Mouse (Mus musculus) liver (tissue): Measurements from ENCODE around the gene 1700020N01Rik.

Source experiments
- DNase-seq: peaks from one replicate; pipeline ENCODE4 v3.0.0-alpha.2; 2020; ENCODE audit warnings: mixed read lengths

The 1700020N01Rik gene

GRCm38 (mm10) chr10:21605011-21605571 is 12.1 kb downstream of the 1700020N01Rik start:
- DNase-seq: peak; percentile 59

GRCm38 (mm10) chr10:21605601-21606000 is 12.7 kb downstream of the 1700020N01Rik start:
- no peak for DNase-seq

GRCm38 (mm10) chr10:21606931-21607330 is 14.0 kb downstream of the 1700020N01Rik start:
- DNase-seq: no peak

DNA sequence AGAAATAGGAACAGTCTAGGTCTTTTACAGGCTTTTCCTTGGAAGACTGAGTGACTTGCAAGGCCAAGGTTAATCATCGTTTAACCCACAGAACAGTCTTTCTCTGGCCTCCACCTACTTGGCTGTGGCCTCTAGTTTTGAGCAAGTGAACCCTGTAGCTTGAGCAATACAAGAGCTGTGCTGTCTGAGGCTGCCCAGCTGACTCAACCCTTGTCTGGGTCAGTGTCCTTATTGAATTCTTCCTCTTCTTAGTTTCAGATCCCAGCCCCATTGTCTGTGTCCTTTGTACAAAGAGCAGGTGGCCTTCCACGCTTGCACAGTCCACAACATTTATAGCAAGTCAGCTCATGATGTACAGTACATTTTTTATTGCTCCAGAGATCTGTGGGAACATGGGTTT is 16.6 kb downstream of the 1700020N01Rik start:
- no peak for DNase-seq

DNA sequence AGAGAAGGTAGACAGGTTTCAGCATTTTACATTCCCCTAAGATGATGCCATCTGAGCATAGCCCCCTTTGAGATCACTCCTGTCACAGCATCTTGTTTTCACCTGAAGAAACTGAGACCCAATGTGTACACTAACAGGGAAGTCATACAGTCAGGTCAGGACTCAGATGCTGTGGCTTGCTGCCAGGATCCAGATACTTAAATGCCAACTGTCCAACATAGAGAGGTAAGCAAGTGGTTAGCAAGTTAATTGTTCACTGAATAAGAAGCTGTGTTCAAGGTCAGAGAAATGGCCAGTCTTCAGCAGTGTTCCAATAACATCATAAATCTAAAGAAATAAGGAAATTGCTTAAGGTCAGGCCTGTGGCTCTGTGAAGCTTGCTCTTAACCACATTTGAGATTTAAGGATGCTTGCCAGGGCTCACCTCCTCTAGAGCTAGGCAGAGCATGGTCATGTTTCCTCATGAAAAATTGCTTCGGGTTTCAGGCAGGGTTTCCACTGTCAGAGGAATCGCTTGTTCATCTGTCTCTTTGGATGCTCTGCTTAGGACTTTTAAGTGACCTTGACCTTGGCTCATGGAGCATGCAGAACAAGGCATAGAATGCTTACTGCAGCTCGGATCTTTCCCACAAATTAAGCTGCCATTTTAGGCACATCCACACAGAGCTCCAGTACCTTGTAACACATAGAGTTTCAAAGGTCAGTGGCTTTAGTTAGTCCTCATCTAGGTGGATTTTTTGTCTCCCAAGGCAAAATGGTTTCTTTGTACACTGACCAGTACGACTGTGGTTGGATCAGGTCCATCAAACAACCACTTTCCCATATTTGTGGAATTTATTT is 20.3 kb downstream of the 1700020N01Rik start:
- DNase-seq: no peak

GRCm38 (mm10) chr10:21614520-21614919 is 21.6 kb downstream of the 1700020N01Rik start:
- no peak for DNase-seq

DNA sequence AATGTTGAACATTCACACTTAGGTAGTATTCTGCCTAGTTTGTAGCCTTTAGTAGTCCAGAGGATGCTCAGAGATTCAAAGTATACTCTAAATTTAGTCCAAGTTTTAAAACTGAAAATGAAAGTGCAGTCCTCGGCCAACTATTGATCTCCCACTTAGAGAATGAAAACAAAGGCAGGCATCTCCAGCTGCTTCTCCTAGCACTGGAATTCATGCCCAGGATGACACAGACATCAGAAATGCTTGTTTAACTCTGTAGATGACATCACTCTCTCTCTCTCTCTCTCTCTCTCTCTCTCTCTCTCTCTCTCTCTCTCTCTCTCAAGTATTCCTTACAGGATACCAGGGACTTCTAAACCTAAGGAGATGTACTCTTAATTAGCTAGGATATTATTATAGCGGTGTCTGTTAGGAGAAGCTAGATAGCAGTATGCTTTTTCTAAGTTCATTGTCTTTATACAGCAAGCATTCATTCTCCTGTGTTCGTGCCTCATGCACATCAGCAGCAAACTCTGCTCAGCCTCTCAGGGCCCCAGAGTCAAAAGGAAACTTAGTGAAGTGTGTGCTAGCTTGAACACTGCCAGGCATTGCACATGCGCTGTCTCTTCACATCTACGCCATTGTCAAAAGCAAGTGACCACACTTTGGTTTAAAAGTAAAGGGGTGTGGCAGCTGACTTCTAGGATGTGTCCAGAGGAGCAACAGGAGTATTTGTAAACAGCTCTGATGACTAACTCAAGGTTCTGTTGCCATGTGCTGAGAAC is 26.0 kb downstream of the 1700020N01Rik start:
- DNase-seq: no peak

DNA sequence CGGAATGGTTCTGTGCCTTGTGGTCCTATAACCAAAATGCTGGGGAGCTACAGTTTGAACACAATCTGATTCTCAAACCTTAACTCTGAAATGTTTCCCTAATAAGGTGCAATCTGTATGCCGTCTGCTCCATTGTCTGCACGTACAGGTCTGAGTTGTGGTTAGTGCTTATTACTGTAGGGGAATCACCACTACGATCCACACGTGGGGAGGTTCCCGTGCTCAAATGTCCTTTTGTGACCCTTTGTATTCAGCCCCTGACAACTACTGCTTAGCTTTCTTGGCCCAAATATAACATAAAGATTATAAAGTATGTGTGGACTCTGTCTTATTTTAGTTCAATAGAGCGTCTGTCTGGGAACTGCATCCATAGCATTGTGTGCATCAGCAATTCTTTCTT is 29.1 kb downstream of the 1700020N01Rik start:
- no peak for DNase-seq

GRCm38 (mm10) chr10:21628555-21628954 is 35.6 kb downstream of the 1700020N01Rik start:
- DNase-seq: no peak

DNA sequence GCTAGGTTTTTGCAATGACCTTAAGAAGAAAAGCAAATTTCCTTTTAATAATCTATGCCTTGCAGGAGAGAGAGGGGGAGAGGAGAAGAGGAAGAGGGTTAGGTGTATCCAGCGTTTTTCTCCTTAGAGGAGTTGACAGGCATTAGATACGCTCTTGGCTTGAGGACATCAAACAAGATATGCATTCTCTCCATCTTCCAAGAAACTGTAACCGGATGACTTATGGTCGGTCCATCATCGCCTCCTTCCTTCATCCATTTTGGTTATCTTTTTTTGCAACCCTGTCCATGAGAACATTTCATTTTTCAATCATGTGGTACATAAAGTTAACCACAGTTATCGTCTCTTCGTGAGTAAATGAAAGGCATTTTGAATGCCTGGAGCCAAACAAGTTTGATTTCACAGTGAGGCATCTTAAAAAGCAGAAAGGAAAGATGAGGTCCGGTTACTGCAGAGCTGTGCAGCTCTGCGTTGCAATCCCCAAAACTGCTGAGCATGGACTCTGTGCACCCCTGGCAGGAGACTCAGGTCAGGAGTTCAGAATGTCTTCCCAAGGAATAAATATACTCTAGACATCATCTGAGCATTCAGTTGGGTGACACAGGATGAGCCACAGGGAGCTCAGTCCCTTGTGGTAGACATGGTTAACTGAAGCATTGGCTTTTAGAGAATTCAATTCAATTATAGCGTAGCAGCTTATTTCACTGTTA is 36.2 kb downstream of the 1700020N01Rik start:
- DNase-seq: no peak

DNA sequence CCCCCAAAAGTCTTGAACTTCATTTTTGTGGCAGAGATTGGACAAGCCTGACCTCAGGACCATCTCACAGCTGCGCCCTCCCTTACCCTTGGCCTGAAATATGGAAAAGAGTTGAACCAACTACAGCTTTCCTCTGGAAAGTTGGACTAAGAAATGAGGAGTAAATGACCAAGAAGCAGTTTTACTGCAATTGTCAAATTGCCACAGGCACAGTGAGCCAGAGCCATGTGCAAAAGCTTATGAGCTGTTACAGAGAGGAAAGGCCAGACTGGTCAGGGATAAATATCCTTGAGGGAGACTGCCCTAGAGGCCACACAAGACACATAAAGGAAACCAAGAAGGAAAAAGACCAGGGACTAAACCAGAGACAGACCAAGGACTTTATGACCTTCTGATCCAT is 38.5 kb downstream of the 1700020N01Rik start:
- DNase-seq: no peak

DNA sequence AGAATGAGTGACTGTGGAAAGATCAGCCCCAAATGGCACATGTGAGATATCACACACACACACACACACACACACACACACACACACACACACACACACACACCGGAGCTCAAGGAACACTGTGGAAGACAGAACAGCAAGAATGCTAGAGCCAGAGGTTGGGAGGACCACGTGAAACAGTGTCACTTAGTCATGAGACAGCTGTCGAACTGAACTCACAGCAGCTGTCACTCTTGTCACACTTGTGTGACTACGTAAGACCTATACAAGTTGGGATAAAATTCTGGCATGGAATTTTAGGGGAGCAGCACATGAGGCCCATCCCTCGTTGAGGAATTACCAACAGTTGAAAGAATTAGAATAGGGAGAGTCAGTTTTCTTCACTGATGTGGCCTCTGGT is 39.7 kb downstream of the 1700020N01Rik start:
- no peak for DNase-seq

GRCm38 (mm10) chr10:21635988-21636710 is 43.2 kb downstream of the 1700020N01Rik start:
- no peak for DNase-seq

GRCm38 (mm10) chr10:21636711-21637081 is 43.8 kb downstream of the 1700020N01Rik start:
- DNase-seq: no peak

DNA sequence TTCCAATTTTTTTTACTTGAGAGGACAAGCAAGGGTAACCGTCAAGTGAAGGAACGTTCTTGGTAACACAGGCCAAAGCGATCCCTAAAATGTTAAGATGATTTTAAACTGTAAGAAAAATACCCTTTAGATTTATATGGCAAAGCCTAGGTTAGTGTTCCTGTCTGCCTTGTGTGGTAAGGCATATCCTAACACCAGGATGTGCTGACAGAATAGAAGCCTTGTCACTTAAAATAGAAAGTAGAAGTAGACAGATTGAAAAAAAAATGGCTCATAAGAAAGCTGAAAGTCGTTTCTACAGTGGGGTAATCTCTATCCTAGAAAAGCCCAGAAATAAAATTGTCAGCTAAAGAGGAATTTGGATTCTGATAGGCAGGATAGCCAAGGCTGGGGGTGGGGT is 58.4 kb downstream of the 1700020N01Rik start:
- DNase-seq: no peak

DNA sequence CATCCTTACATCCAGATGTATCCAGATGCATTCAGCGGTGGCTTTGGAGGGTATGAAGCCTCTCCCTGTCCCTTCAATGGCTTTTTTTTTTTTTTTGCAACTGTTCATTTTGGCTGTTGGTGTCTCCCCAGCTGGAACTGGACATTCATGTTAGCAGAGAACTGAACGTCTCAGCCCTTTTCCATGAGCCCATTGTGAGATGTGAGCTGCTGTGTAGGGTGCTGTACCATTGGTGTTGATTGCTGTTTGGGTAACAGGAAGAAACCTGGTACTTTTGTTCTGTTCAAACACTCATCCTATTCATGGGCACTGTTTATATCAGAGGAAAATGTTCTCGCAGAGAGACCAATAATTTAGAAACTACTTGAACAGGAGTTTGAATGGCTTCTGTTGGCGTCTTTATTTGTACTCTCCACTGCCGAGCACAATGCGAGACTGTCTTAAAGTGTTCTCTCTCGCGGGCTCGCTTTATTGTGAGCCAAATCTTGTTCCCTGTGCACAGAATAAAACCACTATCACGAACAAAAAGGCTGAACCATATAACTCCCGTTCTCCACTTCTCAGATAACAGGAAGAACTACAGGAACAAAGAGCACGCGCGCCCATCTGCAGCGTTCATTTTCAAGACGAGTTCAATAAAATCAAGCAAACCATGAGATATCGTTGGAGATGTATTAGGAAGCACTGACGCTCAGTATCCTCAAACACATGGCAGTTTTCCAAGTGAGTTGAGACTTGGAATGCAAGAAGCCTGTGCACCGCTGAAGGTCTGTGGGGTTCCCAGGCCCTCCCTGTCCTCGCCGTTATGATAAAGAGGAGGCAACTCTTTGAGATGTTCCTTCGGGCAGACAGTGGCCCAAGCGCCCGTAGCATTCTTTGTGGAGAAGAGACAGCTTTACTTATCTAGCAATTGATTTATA is 59.7 kb downstream of the 1700020N01Rik start:
- DNase-seq: no peak

DNA sequence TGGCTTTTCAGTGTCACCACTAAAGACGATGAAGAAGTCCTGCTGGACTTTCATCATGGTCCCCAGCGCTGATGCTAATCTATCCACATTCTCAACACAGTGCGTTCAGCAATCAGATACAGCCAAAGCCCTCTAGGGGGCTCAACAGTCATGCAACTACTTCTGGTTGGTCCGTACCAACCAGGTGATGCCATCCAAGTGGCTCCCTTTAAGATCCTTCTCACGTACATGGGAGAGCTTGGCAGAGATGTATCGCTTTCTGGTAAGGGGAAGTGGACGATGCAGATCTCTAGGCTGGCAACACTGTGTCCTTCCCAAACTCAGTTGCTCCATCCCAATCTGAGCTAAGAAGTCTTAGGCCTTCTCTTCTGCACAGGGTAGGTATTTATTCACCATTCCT is 60.5 kb downstream of the 1700020N01Rik start:
- no peak for DNase-seq

- no peak for DNase-seq
These were observed 66.8 kb downstream of the 1700020N01Rik start for GRCm38 (mm10) chr10:21659576-21660246.

- peak; percentile 29 for DNase-seq
These were observed 76.0 kb downstream of the 1700020N01Rik start for GRCm38 (mm10) chr10:21668976-21669375.

GRCm38 (mm10) chr10:21669750-21670161 is 76.8 kb downstream of the 1700020N01Rik start:
- no peak for DNase-seq

- DNase-seq: no peak
These were observed 77.2 kb downstream of the 1700020N01Rik start for GRCm38 (mm10) chr10:21670168-21670567.
